Comparison of ENCODE assay signal across 8 mouse cellular contexts in the genomic region with DNA sequence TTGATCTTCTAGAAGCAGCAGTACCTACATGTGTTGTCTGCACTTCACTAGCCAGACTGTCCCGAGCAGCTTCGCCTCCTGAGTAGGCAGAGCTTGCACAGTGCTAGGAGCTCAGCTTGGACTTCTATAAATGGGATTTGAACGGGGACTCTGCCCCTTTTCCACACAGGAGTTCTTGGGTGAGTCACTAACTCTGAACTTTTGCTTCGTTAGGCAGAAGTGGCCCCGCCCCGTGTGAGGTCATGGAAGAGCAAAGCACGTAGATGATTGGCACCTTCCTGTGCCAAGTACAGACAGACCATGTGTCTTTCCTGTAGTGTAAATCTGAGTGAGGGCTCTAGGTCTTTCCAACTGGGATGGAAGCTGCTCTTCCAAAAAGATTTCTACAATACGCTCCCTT.
A peak's percentile ranks its signal among the peaks of the same experiment; 100 is the strongest.
DNase-seq lines count a peak whose midpoint lies in the region; TF ChIP-seq lines count a peak whose summit lies in the region.

No protein-coding gene starts in this region.

- H3K4me3 ChIP-seq in gastrocnemius, adult 2 months, result no peak overlapping the region

- TF ChIP-seq CTCF in gastrocnemius, adult 2 months (IDR thresholded peaks at IDR 0.05), result no peak

- intact Hi-C loops in gastrocnemius, adult 2 months (cut with DNase I), result no loop called here

- DNase-seq in gastrocnemius, adult 2 months, result peak; percentile 58
- DNase-seq in gastrocnemius, postnatal 4 days (ENCODE audit: low spot score in 2 of 2), result no peak
- peak; percentile 53 to 66 for DNase-seq in urinary bladder, postnatal 36 days (ENCODE audit: low spot score in 2 of 2)
- DNase-seq in urinary bladder, postnatal 4 days (ENCODE audit: low spot score in 2 of 2), result no peak
- peak; percentile 71 for DNase-seq in kidney, adult 9 months
- DNase-seq in thymus, postnatal 4 days, result peak; percentile 58
- DNase-seq in ovary, postnatal 14 days (ENCODE audit: low spot score), result no peak
- DNase-seq in heart, postnatal 4 days, result no peak

- no peak overlapping the region for H3K27ac ChIP-seq in gastrocnemius, adult 2 months

Comparison
In these comparisons a context has a peak if more than half of its experiments do, and no peak if none do; other contexts are left out.
1. DNase-seq: peak in gastrocnemius, adult 2 months (single experiment), urinary bladder, postnatal 36 days (2 of 2), kidney, adult 9 months (single experiment) and thymus, postnatal 4 days (single experiment); none in gastrocnemius, postnatal 4 days (0 of 2), urinary bladder, postnatal 4 days (0 of 2), ovary, postnatal 14 days (single experiment) and heart, postnatal 4 days (single experiment).